Mouse (Mus musculus): ENCODE data around the gene Cfap70. TPM values are rescaled to one million over a fixed set of nuclear protein-coding genes. Genes with fewer than 3 reads are reported as not detected.

Cfap70 gene
- polyA plus RNA-seq, 1 experiment from 2014 or later, result 0.46 TPM

DNA sequence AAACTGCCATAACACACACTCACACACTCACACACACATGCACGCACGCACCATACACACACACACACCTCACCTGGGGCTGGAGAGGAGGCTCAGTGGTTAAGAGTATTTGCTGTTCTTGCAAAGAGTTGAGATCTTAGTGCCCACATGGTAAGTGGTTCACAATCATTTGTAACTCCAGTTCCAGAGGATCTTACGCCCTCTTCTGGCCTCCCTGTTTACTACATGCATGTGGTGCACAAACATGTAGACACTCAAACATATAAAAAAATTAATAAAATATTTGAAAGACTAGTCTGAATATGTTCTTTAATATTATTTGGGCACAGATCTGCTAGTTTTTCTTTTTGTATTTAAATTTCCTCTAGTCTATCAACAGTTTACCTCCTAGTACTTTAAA, 83.8 kb downstream of the Cfap70 start:
- Histone ChIP-seq H3K9me3 (replicated peaks) (no peaks in the 10 kb centered on the region), H3K27ac (replicated peaks) (no peak overlapping the region), H3K27me3 (ENCODE audit: low read depth, poor library complexity, severe bottlenecking) (no peaks in the 10 kb centered on the region), H3K4me1 (no peaks in the 10 kb centered on the region), H3K4me3 (no peak overlapping the region), H3K36me3 (peaks cover 97% of the 10 kb centered on the region)
- WGBS, result 91% methylated on average over 3 of the region's 3 CpGs
- DNase-seq (ENCODE audit: low spot score), result no peak

DNA sequence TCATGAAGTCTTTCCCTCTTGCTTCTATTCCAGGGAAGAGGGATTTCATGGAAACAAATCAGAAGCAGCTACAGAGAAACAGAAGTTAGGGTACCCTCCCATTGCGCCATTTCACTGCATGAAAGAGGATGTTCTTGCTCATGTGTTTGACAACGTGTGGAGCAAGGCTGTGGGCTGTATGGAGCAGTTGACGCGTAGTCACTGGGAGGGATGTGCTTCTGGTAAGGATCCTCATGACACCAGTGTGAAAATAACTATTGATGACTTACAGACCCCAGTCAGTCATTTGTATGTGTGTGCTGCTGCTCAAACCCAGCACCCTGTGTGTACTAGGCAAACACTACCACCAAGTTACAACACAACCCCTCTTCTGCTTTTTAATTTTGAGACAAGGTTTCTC, 88.8 kb downstream of the Cfap70 start:
- Histone ChIP-seq H3K36me3 (peaks cover 100% of the 10 kb centered on the region), H3K4me1 (no peaks in the 10 kb centered on the region), H3K9me3 (replicated peaks) (no peaks in the 10 kb centered on the region), H3K4me3 (no peak overlapping the region), H3K27me3 (ENCODE audit: low read depth, poor library complexity, severe bottlenecking) (no peaks in the 10 kb centered on the region), H3K27ac (replicated peaks) (no peak overlapping the region)
- DNase-seq (ENCODE audit: low spot score), result no peak
- 95% methylated on average over 4 of the region's 4 CpGs for WGBS

DNA sequence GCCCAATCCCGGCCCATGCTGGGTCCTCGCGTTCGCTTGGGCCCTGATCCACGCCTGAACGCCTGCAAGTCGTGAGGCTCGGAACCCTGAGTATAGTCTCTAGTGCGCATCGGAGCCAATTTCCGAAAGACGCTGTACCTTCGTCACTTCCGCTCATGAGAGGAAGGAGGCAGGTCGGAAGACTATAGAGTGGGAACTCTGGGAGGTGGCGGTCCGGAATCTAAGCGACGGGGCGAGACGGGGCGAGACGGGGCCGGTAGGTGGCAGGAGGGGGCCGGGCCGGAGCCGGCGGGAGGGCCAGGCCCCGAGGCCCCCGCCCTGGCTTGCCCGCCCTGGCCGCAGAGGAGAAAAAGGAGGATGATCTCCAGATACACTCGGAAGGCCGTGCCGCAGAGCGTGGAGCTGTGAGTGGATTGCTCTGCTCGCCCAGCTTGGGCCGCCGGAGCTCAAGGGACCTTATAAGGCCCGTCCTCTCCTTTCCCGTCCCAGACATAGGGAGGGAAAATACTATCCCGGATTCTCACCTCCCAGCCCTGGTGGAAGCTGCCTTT, 104.0 kb downstream of the Cfap70 start, which contains the start of the genes Ecd and Fam149b:
TSS of gene Ecd (minus strand) at position 131 of the 551 bp plus-strand sequence.
TSS of gene Fam149b (plus strand) at position 172 of the 551 bp plus-strand sequence.
- peak; percentile 94 for DNase-seq (ENCODE audit: low spot score)
- Histone ChIP-seq H3K4me1 (peaks cover 20% of the 10 kb centered on the region), H3K27ac (replicated peaks) (peak within 1 kb of the TSS; percentile 89), H3K27me3 (ENCODE audit: low read depth, poor library complexity, severe bottlenecking) (no peaks in the 10 kb centered on the region), H3K9me3 (replicated peaks) (no peaks in the 10 kb centered on the region), H3K4me3 (peak within 1 kb of the TSS; percentile 67), H3K36me3 (peaks cover 54% of the 10 kb centered on the region)
- WGBS, result 1% methylated on average over 42 of the region's 42 CpGs

DNA sequence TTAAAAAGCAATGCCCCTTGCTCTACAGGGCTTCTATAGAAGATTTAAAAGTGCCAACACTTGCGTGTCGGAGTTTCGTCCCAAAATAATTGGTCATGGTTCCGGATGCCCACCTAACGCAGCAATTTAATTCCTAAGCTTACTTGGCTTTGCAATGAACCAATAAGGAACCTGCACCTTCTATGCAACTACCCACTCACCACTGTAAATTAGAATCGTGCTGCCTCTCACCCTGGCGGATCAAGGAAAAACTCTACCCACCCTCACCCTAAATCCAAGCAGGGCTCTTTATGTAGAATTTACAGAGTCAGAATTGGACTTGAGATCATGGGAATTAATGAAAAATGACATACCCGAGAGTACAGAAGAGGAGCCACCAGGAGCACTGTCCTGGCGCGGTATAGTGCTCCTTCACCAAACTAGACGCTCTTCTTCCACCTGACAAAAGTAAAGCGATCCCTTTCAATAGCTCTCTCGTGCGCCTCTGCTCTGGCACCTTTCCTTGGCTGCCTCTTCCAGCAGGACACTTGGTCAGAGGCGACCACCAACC, 104.5 kb downstream of the Cfap70 start:
- 9% methylated on average over 15 of the region's 15 CpGs for WGBS
- no peak for DNase-seq (ENCODE audit: low spot score)
- Histone ChIP-seq H3K27me3 (ENCODE audit: low read depth, poor library complexity, severe bottlenecking) (no peaks in the 10 kb centered on the region), H3K9me3 (replicated peaks) (no peaks in the 10 kb centered on the region), H3K27ac (replicated peaks) (peak overlapping the region; percentile 89), H3K36me3 (peaks cover 54% of the 10 kb centered on the region), H3K4me1 (peaks cover 20% of the 10 kb centered on the region), H3K4me3 (peak overlapping the region; percentile 67)

DNA sequence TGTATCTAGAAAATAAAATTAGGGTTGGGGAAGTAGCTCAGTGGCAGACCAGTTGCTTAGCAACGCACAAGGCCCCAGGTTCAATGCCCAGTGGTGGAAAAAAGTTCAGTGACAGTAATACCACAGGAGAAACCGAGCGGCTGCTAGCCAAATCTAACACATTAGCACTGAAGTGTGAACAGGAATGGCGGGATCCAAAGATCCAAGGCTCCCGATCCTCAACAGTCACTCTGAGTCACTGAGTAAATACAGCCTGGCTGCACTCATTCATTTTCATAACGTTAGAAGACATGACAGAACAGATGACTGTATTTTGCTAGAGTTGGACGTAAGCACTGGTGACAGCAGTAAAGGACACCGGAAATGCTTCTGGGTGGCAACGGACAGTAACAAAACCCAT, 106.1 kb downstream of the Cfap70 start:
- H3K27me3 ChIP-seq (ENCODE audit: low read depth, poor library complexity, severe bottlenecking), result no peaks in the 10 kb centered on the region
- peak overlapping the region; percentile 67; the same call in 1 of the 2 replicates for H3K4me3 ChIP-seq
- H3K27ac ChIP-seq (replicated peaks), result no peak overlapping the region
- H3K4me1 ChIP-seq, result peaks cover 20% of the 10 kb centered on the region
- H3K9me3 ChIP-seq (replicated peaks), result no peaks in the 10 kb centered on the region
- WGBS, result 93% methylated on average over 9 of the region's 9 CpGs
- peaks cover 54% of the 10 kb centered on the region for H3K36me3 ChIP-seq
- no peak for DNase-seq (ENCODE audit: low spot score)

Other genes with a start within 250 kb of the Cfap70 start
- gene Kcnk16, start 183.0 kb downstream of the Cfap70 start, polyA plus RNA-seq (2016; fragmentation: Nextera tagmentation; extraction: Ambion mirVana), result not detected in 2 replicates
- gene Nudt13, start 157.5 kb downstream of the Cfap70 start, polyA plus RNA-seq (2016; fragmentation: Nextera tagmentation; extraction: Ambion mirVana), result 11.8 and 13.4 TPM in 2 replicates
- 73.8 and 77.1 TPM in 2 replicates for gene Ecd, start 104.1 kb downstream of the Cfap70 start, polyA plus RNA-seq (2016; fragmentation: Nextera tagmentation; extraction: Ambion mirVana)
- 46.4 and 50.4 TPM in 2 replicates for gene Fam149b, start 104.1 kb downstream of the Cfap70 start, polyA plus RNA-seq (2016; fragmentation: Nextera tagmentation; extraction: Ambion mirVana)
- gene Dnajc9, start 63.3 kb downstream of the Cfap70 start, polyA plus RNA-seq (2016; fragmentation: Nextera tagmentation; extraction: Ambion mirVana), result 331 and 350 TPM in 2 replicates
- 79.9 and 85.5 TPM in 2 replicates for gene Mrps16, start 58.6 kb downstream of the Cfap70 start, polyA plus RNA-seq (2016; fragmentation: Nextera tagmentation; extraction: Ambion mirVana)
- gene Anxa7, start 27.9 kb upstream of the Cfap70 start, polyA plus RNA-seq (2016; fragmentation: Nextera tagmentation; extraction: Ambion mirVana), result 11.8 and 15.5 TPM in 2 replicates
- 1.1 and 1.2 TPM in 2 replicates for gene Mss51, start 44.7 kb upstream of the Cfap70 start, polyA plus RNA-seq (2016; fragmentation: Nextera tagmentation; extraction: Ambion mirVana)
- 40.9 and 48.8 TPM in 2 replicates for gene Ppp3cb, start 94.3 kb upstream of the Cfap70 start, polyA plus RNA-seq (2016; fragmentation: Nextera tagmentation; extraction: Ambion mirVana)
- gene Usp54, start 188.8 kb upstream of the Cfap70 start, polyA plus RNA-seq (2016; fragmentation: Nextera tagmentation; extraction: Ambion mirVana), result 14.2 and 14.3 TPM in 2 replicates
- not detected in 2 replicates for gene Myoz1, start 204.3 kb upstream of the Cfap70 start, polyA plus RNA-seq (2016; fragmentation: Nextera tagmentation; extraction: Ambion mirVana)
- 0.07 and 0.11 TPM in 2 replicates for gene Synpo2l, start 216.1 kb upstream of the Cfap70 start, polyA plus RNA-seq (2016; fragmentation: Nextera tagmentation; extraction: Ambion mirVana)
- gene Sec24c, start 222.1 kb upstream of the Cfap70 start, polyA plus RNA-seq (2016; fragmentation: Nextera tagmentation; extraction: Ambion mirVana), result 103 and 114 TPM in 2 replicates
- gene Fut11, start 242.7 kb upstream of the Cfap70 start, polyA plus RNA-seq (2016; fragmentation: Nextera tagmentation; extraction: Ambion mirVana), result 18.3 and 21.4 TPM in 2 replicates

Data from midbrain, embryonic 10.5 days (tissue).